Mouse (Mus musculus): ENCODE results near the gene Map7d1.

- no peak for TF ChIP-seq CTCF (IDR thresholded peaks at IDR 0.05)
- TF ChIP-seq EP300 (IDR thresholded peaks at IDR 0.05) = no peak
Observed at GRCm38 (mm10) chr4:126290314-126290713, 34.2 kb upstream of the Map7d1 start.
